Mouse (Mus musculus): Measurements from ENCODE around the gene Lrrc3.
"Not testable (repeated sequence)": the region's sequence is repeated elsewhere in the genome, so short reads cannot be mapped to it uniquely, and the experiment has no call there.

Gene Lrrc3
- long read RNA-seq, experiment 1, full-length matches to known transcripts = 3 of 4 reads
- long read RNA-seq, experiment 1, partial matches to known transcripts = 0 of 4 reads
- long read RNA-seq, experiment 1, other reads (novel, unspliced or antisense) = 1 of 4 reads
- long read RNA-seq, experiment 2 = 0 reads

DNA sequence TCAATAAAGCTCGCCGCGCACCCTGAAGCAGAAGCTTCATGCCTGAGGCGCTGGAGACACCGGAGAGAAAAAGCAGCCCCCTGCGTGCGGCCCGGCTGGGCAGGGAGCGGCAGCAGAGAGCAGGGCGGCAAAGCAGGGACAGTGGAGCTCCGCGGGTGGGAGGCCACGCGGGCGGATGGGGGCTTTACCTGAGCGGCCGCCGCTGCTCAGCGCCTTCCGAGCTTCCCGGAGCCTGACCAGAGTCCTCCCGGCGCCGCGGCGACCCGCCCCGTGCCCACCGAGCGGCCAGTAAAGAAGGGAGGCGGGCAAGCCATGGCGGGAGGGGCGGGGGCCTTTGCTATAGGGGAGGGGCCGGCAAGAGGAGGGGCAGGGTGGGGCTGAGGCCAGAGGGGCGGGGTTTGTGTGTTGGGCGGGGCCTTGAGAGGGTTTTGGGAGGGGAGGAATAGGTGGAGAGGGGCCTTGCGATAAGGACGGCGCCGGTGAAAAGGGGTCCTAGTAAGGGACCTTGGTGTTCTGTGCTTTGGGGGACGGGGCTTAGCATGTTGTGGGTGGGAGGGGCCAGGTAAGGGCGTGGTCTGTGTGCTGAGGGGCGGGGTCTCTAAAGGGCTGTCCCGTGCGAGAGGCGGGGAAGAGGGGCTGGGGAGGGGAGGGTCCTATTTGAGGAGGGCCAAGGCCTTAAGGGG lies at the start of gene Lrrc3:
Gene Lrrc3 (minus strand): TSS at position 326 of the 683 bp plus-strand sequence.
- intact Hi-C loops (cut with DNase I) = no loop called here

DNA sequence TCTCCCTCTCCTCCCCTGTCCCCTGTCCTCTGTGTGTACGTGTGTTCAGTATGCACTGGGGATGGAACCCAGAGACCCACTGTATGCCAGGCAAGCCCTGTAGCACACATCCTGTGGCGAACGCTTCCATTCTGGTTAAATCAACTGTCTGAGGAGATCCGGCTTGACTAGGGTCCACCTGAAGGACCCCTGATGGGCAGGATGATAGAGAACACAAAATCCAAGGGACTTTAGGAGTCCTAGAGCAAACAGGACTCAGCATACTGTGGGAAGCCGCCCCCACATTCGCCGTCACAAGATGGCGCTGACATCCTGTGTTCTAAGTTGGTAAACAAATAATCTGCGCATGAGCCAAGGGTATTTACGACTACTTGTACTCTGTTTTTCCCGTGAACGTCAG lies 48.1 kb upstream of the Lrrc3 start:
- intact Hi-C loops (cut with DNase I) = not testable (repeated sequence)

DNA sequence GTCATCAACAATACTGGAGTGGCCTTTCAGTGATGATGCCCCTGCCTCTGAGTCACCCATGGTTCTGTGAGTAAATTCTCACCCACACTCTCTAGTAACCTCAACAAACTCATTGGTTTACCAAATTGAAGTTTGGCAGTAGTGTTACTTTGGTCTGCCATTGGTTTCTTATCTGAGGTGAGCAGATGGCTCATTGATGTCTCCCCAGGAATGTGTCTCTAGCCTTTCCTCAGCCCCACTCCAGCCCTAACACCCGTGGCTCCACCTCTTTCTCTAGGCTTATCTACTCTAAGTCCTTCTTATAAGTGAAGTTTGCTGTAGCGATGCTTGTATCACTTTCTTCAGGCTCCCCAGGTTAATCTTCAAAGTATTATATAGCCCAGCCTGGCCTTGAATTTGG lies 37.3 kb upstream of the Lrrc3 start:
- intact Hi-C loops (cut with DNase I) = no loop called here

DNA sequence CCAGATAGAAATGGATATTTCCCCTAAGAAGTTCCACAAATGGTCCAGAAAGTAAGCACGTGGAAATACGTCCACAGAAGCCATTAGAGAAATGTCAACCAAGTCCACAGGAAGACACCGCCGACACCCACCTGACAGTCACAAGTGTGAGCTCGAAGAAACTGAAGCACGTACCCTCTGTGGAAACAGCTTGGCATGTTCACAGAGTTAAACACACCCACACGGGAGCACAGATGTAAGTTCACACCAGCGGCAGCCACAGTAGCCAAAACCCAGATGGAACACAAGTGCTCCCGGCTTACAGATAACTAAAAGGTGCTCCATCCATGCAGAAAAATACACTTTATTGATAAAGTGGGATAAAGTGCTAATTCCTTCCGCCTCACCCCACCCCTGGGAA lies 25.0 kb upstream of the Lrrc3 start:
- intact Hi-C loops (cut with DNase I) = no loop called here

DNA sequence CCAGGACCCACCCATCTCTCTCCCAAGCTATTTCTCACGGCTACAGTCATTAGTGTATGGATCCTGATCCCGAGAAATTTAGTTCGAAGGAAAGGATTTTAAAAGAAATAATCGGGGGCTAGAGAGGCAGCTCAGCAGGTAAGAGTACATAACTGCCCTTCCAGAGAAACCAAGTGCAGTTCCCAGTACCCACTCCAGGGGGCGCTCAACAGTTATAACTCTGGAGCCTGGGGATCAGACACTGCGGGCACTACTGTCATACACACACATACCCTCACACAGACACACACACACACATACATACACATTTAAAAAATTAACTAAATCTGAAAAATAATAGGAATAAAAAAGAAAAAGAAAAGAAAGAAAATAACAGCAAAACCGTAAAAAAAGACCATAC lies 23.8 kb upstream of the Lrrc3 start:
- intact Hi-C loops (cut with DNase I) = no loop called here

DNA sequence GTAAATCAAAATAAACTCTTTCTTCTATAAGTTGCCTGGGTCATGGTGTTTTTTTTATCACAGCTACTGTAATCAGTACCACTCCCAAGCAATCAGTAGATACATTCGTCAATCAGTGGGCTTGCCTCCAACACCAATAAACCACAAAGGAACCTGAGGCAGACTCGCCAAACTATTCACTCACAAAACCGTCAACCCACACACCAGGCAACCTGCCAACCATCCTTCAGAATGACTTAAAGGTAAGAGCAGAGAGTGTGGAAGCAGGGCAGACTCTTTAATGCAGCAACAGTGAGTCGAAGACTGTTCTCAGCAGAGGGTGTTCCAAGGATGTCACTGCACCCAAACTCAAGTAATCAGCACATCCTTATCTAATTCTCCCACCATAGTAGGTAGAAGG lies 20.3 kb upstream of the Lrrc3 start:
- intact Hi-C loops (cut with DNase I) = no loop called here

DNA sequence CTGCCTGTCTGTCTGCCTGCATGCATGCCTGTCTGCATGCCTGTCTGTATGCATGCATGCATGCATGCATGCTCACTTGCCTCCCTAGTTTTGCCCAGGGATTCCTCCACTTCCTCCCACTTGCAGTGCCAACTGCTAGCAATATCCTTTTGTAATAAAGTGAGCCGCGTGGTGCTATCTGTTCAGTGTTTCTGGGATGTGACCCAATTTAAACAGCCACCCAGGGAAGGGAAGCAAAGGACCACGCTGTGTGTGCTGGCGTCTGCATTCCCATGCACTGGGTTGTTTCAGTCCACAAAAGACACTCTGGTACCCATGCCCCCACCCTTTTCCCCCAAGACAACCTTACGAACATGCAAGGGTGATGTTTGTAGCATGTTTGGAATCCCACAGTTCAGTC lies 18.7 kb upstream of the Lrrc3 start:
- intact Hi-C loops (cut with DNase I) = no loop called here

DNA sequence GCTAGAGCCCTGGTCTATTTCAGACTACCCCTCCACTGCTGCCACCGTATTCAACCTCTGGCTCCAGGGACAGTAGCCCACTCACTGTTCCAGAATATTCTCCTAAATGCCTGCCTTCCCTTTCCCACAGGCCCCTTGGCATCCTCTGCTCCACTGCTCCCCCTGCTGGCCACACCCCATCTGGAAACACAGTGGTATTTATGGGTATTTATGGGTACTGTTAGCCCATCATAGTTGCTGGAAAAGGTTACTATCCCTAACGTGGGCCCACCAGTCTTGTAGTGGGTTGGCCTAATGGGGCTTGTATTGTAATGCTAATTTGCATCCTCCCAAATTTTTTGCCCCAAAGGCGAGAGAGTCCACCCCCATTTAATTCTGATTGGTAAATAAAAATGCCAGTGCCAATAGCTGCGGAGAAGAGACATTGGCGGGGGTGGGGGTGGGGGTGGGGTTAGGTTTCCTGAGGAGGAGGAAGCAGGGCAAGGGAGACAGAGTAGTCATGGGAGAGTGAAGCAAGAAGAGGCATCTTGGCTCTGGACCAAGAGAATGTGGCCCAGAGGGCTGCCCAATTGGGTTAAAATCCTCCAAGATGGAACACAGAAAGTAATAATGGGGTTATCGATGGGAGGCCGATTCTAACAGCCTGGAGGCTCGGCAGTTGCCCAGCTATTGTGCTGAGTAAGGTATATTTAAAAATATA lies 14.4 kb upstream of the Lrrc3 start:
- intact Hi-C loops (cut with DNase I) = no loop called here

DNA sequence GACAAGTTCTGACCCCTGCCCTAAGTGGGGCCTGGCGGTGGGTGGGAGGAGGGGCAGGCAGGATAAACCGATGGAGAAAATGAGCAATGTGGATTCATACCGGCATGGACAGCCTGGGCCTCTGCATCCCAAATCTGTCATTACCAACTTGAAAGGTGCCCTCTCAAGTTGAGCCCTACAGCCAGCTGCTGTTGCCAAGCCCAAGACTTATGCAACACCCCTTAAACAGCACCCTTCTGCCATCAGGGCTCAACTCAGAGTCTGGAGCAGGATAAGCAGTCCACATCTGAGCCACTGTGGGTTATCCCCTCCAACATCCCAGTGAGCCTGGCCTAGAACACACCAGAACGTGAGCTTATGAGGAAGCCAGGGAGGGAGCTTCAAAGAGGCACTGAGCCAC lies 11.0 kb upstream of the Lrrc3 start:
- intact Hi-C loops (cut with DNase I) = no loop called here

DNA sequence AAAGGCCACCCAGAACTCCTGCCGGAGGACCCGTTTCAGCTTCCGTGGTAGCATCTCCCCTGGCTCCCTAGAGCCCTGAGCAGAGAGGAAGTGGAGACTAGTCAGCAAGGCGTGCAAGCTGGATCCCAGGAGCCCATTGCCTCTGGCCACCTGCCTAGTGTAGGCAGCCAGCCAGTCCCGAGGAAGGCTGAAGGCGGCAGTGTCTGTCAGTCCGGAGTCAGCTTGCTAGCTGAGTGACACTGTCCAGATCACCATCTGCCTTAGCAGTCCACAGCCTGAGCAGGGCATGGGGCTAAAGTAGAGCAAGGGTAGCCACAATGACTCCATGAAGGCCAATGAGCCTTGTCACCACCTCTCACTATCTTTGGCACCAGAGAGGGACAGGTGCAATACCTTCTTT lies 10.3 kb upstream of the Lrrc3 start:
- intact Hi-C loops (cut with DNase I) = no loop called here

DNA sequence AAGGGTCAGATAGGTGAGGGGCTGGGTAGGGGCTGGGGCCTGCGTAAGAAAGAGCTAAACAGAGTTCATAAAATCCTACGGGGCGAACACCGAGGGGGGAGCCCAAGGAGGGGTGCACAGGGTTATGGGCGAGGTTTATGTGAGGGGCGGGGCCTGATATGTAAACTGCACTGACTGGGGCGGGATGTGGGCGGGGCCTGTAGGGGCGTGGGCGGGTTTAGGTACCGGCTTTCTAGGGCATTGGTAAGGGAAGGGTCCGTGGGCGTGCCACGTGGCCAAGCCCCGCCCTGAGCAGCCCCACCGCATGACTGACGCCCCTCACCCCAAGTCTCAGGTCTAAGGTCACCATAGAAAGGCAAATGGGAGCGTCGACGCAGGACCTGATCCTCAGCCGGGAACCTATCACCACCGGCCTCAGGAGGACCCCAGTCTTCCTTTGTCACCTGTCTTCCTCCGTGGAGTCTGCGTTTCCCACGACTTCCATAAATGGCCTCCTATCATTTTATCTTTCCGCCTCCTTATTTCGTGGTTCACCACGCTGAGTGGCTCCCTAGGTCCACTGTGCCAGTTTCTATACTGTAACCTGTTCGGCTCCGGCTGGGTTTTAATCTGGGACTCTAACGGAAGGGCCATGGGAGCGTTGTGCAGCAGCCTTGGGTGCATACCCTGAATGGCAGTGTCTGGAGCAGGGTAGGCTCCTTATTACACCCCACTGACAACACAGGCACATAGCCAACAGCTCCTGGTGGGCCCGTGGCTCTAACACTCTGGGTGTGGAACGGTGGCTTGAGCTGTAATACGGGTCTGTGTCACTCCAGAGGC lies 769 bp upstream of the Lrrc3 start:
- intact Hi-C loops (cut with DNase I) = no loop called here

DNA sequence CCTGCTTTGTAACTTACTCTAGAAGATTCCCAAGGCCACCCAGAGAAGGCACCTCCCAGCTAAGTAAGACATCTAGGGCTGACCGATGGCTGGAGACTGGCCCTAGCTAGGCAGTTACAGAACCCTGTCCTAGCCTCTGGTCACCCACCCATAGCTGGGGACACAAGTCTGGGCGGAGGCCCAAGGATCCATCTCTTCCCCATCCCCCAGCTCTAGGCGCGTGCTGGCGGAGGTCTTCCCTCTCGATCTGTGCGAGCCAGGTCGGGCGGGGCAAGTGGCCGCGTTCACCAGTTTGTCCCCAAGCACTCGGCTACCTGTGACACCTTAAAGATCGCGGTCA lies 495 bp downstream of the Lrrc3 start:
- intact Hi-C loops (cut with DNase I) = no loop called here

DNA sequence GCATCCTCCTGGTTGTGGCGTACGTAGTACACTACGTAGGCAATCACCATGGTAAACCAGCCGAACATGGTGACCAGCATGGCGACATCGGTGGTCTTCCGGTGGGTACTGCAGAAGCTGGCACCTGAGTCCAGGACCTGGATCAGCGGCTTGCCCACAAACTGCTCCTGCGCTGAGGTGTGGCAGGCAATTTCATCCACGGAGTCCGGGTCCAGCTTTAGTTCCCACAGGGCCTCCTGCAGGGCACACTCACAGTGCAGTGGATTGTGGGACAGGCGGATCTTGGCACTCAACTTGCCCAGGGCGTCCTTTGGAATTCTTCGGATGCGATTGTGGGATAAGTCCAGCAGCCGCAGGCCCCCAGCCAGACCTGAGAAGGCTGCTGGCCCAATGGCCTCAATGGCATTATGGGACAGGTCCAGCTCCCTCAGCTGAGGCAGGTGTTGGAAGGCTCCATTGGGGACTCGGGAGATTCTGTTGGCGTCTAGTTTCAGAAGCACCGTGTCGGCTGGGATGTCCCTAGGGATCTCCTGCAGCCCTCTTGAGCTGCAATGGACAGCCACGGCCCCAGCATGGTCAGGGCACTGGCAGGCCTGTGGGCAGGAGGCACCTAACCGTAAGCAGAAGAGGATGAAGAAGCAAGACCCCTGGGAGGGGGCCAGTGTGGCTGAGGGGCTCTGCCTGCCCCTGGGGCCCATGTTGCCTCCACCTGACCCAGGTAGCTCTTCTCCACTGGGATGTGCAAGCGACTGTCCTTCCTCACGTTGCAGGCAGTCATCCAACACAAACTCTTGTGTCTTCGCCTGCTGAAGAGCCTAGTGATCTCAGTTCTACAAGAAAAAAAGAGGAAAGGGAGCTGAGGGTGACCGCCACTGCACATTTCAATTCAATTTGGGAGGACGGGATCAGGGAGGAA lies 1.2 kb downstream of the Lrrc3 start:
- intact Hi-C loops (cut with DNase I) = no loop called here

DNA sequence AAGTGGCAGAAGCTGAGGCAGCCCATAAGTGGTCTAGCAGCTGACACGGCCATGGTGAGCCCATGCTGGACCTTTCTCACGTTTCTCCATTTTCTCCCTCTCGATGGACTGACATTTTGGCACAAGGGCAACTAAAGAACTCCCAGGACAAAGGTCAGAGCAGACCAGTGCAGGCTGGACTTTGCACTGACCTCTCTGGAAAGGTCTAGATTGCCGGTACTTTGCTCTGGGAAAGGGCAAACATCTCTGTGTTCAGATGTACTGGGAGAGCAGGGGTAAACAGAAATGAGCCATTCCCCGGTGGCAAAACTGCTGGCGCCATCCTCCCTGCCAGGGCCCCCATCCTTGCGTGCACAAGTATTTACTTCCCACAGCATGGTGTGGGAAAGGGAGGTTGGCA lies 2.2 kb downstream of the Lrrc3 start:
- intact Hi-C loops (cut with DNase I) = no loop called here

DNA sequence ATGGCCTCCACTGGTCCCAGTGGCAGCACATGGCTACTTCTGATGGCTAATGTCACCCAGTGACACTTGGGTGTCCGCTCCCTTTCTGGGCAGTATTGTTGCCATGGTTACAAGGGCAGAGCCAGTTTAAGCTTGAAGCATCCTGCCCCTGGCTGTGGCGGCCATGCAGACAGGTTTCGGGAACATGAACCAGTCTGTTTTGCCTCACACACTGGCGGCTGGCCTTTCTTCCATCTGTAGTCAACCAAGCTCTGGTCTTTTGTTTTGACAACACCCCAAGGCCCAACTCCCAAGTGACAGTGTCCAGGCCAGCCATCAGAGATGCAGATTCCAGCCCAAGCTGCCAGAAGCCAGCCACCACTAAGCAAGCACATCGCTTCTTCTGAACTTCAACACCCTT lies 6.8 kb downstream of the Lrrc3 start:
- intact Hi-C loops (cut with DNase I) = no loop called here

DNA sequence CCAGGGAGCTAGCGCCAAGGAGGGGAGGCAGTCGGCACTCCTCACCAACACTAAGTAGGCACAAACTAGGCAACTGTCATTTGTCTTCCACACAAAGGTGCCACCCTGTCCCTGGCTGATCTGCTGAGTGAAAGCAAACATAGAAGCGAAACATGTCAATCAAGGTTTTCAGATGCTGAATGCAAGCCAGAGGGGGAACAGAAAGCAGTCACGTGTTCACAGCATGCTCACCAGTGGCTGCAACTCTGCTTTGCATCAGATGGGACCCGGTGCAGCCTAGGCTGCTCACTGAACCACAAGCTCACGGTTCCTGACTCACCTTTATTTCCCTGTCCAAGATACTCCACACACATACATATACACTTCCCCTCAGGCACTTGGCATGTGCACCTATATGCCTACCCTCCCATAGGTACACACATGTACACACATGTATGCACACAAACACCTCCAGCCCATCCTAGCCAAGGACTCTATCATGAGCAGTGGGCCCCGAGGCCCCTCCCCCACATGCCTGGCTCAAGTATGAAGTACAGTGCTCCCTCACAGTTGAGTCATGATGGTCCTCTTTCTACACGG lies 11.3 kb downstream of the Lrrc3 start:
- intact Hi-C loops (cut with DNase I) = no loop called here

DNA sequence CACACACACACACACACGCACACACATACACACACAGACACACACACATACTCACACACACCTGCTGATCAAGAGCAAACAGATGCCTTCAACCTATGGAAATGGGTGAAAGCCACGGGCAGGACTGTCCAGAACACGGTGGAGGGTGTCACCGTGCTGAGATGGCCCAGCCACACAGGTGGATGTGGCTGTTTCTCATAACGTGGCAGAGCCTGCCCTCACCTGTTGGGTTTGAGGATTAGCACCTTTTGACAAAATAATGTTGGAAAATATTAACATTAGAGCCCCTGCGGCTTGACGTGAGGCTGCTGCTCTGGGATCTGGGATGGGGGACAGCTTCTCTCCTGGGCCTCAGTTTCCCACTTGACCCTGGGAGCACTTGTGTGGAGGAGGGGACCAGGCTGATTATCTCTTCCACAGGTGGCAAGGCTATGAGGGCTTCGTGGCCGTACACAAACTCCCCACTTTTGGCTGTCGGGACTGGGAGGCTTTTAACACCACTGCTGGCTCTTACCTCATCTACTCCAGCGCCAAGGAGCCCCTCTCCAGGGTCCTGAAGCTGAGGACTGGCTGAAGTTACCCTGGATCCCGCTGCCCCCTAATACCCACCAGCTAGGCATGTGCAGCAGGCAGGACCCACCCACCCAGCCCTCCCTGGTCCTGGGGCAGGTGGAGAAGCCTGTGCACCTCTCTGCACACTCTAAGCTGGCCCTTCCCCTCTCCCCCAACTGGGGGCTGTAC lies 16.2 kb downstream of the Lrrc3 start:
- intact Hi-C loops (cut with DNase I) = no loop called here

DNA sequence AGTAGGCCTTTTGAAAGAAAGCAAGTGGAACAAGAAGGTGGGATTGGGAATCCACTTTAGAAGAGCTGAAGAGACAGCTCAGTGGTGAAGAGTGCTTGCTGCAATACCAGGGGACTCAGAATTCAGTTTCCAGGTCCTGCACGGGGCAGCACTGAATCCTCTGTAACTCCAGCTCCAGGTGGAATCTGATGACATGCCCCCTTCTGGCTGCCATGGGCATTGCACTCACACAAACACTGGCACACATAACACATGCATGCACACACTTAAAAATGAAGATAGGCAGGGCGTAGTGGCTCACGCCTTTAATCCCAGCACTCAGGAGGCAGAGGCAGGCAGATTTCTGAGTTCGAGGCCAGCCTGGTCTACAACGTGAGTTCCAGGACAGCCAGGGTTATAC lies 19.8 kb downstream of the Lrrc3 start:
- intact Hi-C loops (cut with DNase I) = no loop called here

DNA sequence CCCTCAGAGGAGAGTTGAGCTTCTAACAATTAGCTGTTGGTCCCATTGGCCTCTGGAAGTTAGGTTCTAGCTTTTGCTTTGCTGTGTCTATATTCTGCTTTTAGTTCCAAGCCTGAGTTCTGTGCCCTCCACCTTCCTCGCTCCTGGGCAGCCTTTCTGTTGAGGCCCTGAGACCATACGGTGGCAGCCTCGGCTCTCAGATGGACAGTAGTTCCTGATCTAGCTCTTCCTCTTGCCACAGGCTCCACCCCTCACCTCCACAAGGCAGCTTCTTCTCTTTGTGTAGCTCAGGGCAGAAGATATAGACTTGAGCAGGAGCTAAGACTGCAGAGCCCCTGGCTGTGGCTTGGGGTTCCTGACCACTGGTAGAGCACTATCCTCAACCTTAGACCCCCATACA lies 22.0 kb downstream of the Lrrc3 start:
- intact Hi-C loops (cut with DNase I) = no loop called here

DNA sequence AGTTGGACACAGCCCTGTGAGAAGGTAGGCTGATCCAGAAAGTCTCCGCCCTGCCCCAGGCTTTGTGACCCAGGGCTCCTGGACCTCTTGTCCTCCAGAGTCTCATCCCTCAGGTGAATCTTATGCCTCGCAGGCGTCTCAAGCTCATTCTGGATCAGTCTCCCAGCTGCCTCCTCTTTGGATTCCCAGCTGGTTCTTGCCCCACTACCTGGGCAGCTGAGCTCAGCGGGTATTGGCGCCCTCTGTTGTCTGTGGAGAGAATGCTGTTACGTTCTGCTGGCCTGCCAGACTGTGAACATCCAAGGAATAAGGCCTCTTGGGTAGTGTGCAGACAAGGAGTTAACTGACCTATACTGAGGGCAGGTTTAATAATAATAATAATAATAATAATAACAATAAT lies 23.4 kb downstream of the Lrrc3 start:
- intact Hi-C loops (cut with DNase I) = loop anchor here (5.0 kb wide), 2 partner anchors 152 to 252 kb away; partner anchors contain the start of gene Gm10100
